24 mouse cellular contexts compared by ENCODE assay signal in genomic region chr8:28284257-28284656, GRCm38 (mm10).
"Had no signal": no experiment of that assay in that cellular context is flagged by ENCODE, and none has a peak within 500 bp of the region (broad histone marks: within the 10 kb centered on the region; RNA-seq: fewer than 3 reads in every experiment).

No protein-coding gene starts in this region.

- DNase-seq: kidney, adult 2 months; kidney, postnatal 25 days; layer of hippocampus, postnatal 36 days; liver; lung, adult 18-20 months; lung, postnatal 10 days; lung, postnatal 36 days; retina, postnatal 1 day; right cerebral cortex, postnatal 25 days; spleen, adult 18-20 months; thymus, postnatal 25 days had no signal

- H3K4me1 ChIP-seq: limb, embryonic 12.5 days; liver, embryonic 12.5 days; liver, embryonic 15.5 days; lung, embryonic 15.5 days; megakaryocyte, embryonic 14.5 days; midbrain, embryonic 13.5 days; neural tube, embryonic 13.5 days; stomach, embryonic 15.5 days had no signal

- H3K9ac ChIP-seq: limb, embryonic 12.5 days; liver, embryonic 12.5 days; liver, embryonic 15.5 days; lung, embryonic 15.5 days; midbrain, embryonic 13.5 days; neural tube, embryonic 13.5 days; stomach, embryonic 15.5 days had no signal

- H3K36me3 ChIP-seq: limb, embryonic 12.5 days; liver, embryonic 12.5 days; liver, embryonic 15.5 days; lung, embryonic 15.5 days; midbrain, embryonic 10.5 days; midbrain, embryonic 13.5 days; neural tube, embryonic 13.5 days; stomach, embryonic 15.5 days had no signal

- H3K4me3 ChIP-seq: left cerebral cortex, adult 2 months; limb, embryonic 12.5 days; liver, embryonic 12.5 days; liver, embryonic 15.5 days; lung, embryonic 15.5 days; megakaryocyte, embryonic 14.5 days; midbrain, embryonic 10.5 days; midbrain, embryonic 13.5 days; myocyte; neural tube, embryonic 13.5 days; stomach, embryonic 15.5 days had no signal

- H3K27ac ChIP-seq: left cerebral cortex, adult 2 months; limb, embryonic 12.5 days; liver, embryonic 12.5 days; liver, embryonic 15.5 days; lung, embryonic 15.5 days; midbrain, embryonic 10.5 days; midbrain, embryonic 13.5 days; neural tube, embryonic 13.5 days; stomach, embryonic 15.5 days had no signal

- H3K9me3 ChIP-seq: limb, embryonic 12.5 days; liver, embryonic 12.5 days; liver, embryonic 15.5 days; lung, embryonic 15.5 days; megakaryocyte, embryonic 14.5 days; midbrain, embryonic 10.5 days; midbrain, embryonic 13.5 days; neural tube, embryonic 13.5 days; stomach, embryonic 15.5 days had no signal

- ATAC-seq: intestine, embryonic 16.5 days; liver, embryonic 12.5 days; midbrain, embryonic 13.5 days; midbrain, embryonic 16.5 days had no signal

- H3K4me2 ChIP-seq: limb, embryonic 12.5 days; liver, embryonic 12.5 days; liver, embryonic 15.5 days; lung, embryonic 15.5 days; midbrain, embryonic 13.5 days; neural tube, embryonic 13.5 days; stomach, embryonic 15.5 days had no signal

- H3K27me3 ChIP-seq: limb, embryonic 12.5 days; liver, embryonic 12.5 days; liver, embryonic 15.5 days; lung, embryonic 15.5 days; megakaryocyte, embryonic 14.5 days; midbrain, embryonic 13.5 days; neural tube, embryonic 13.5 days; stomach, embryonic 15.5 days had no signal
